In genomic region chr16:34572406-34573150, GRCm38 (mm10) we compare ENCODE assay signal across 8 mouse cellular contexts. TPM values are rescaled to one million over a fixed set of nuclear protein-coding genes. Genes with fewer than 3 reads are reported as not detected.
DNase-seq lines count a peak whose midpoint lies in the region; ATAC-seq lines count a peak whose summit lies in the region.

No protein-coding gene starts in this region.

- H3K9me3 ChIP-seq in liver, embryonic 12.5 days (replicated peaks) = no peaks in the 10 kb centered on the region
- H3K9me3 ChIP-seq in neural tube, embryonic 13.5 days = 0 out of 2 replicates have a peak, but pooled peaks cover under 1% of the 10 kb centered on the region

- H3K9ac ChIP-seq in liver, embryonic 12.5 days = peak overlapping the region; percentile 48; the same call in 1 of the 2 replicates
- peak overlapping the region; percentile 99 for H3K9ac ChIP-seq in neural tube, embryonic 13.5 days

- WGBS in liver, embryonic 12.5 days (ENCODE audit: insufficient replicate concordance) = 1% methylated on average over 58 of the region's 61 CpGs
- WGBS in neural tube, embryonic 13.5 days = under 1% methylated on average over 59 of the region's 61 CpGs

- peaks cover 78% of the 10 kb centered on the region for H3K27me3 ChIP-seq in liver, embryonic 12.5 days (replicated peaks)
- H3K27me3 ChIP-seq in neural tube, embryonic 13.5 days = no peaks in the 10 kb centered on the region

- ATAC-seq in liver, embryonic 12.5 days = no peak
- peak; percentile 15; the same call in 1 of the 2 replicates for ATAC-seq in neural tube, embryonic 13.5 days (ENCODE audit: low read depth)

- DNase-seq in ovary, postnatal 10 days (ENCODE audit: low spot score) = peak; percentile 17
- no peak for DNase-seq in ovary, adult 18-20 months (ENCODE audit: low spot score)
- peak; percentile 39 to 44 for DNase-seq in cerebellum, postnatal 25 days
- peak; percentile 25 to 55 for DNase-seq in heart, adult 18-20 months
- DNase-seq in kidney, adult 11 months = peak; percentile 50
- DNase-seq in spleen, postnatal 14 days (ENCODE audit: low spot score in 2 of 2) = no peak

- peaks cover 12% of the 10 kb centered on the region for H3K4me1 ChIP-seq in liver, embryonic 12.5 days
- peaks cover 38% of the 10 kb centered on the region for H3K4me1 ChIP-seq in neural tube, embryonic 13.5 days (replicated peaks)

- H3K27ac ChIP-seq in liver, embryonic 12.5 days = no peak overlapping the region
- H3K27ac ChIP-seq in neural tube, embryonic 13.5 days (replicated peaks) = peak overlapping the region; percentile 98

- H3K36me3 ChIP-seq in liver, embryonic 12.5 days = no peaks in the 10 kb centered on the region
- H3K36me3 ChIP-seq in neural tube, embryonic 13.5 days = no peaks in the 10 kb centered on the region

- peak overlapping the region; percentile 61 for H3K4me3 ChIP-seq in liver, embryonic 12.5 days
- peak overlapping the region; percentile 93 for H3K4me3 ChIP-seq in neural tube, embryonic 13.5 days

- peak overlapping the region; percentile 73 for H3K4me2 ChIP-seq in liver, embryonic 12.5 days
- peak overlapping the region; percentile 72 for H3K4me2 ChIP-seq in neural tube, embryonic 13.5 days

RNA-seq across cellular contexts. Expression of gene Kalrn, which starts 0.8 kb away (rescaled TPM):
- total RNA-seq in heart, adult 18-20 months (2021) = 10 to 100 TPM; 20.9 to 21.2 TPM
- polyA plus RNA-seq in liver, embryonic 12.5 days (2016; fragmentation: Nextera tagmentation; extraction: Ambion mirVana) = 18.4 and 18.6 TPM in 2 replicates
- polyA plus RNA-seq in neural tube, embryonic 13.5 days (2015; fragmentation: Nextera tagmentation; extraction: Ambion mirVana) = 23.9 and 25.1 TPM in 2 replicates

Comparison
In these comparisons a context has a peak if more than half of its experiments do, and no peak if none do; other contexts are left out.
1. DNase-seq: peak in ovary, postnatal 10 days (single experiment), cerebellum, postnatal 25 days (2 of 2), heart, adult 18-20 months (2 of 2) and kidney, adult 11 months (single experiment); none in ovary, adult 18-20 months (single experiment) and spleen, postnatal 14 days (0 of 2).